Mouse (Mus musculus) granulocyte monocyte progenitor cell, adult 5-6 weeks (primary cell): ENCODE measurements around the gene Nck1. TPM values are rescaled to one million over a fixed set of nuclear protein-coding genes. Genes with fewer than 3 reads are reported as not detected.
A peak's percentile ranks its signal among the peaks of the same experiment; 100 is the strongest.

Source experiments
- ATAC-seq: replicated peaks from 2 replicates; pipeline ENCODE4 v1.8.0; 2016; ENCODE audit warnings: mild to moderate bottlenecking, moderate TSS enrichment, inconsistent platforms; ENCODE audit not compliant: poor library complexity, severe bottlenecking
- total RNA-seq, 2 experiments: library from RNA; stranded (forward) in 1 of 2; stranded (reverse) in 1 of 2; fragments of 200-712, 200-1000 nt in 1 of 2; fragments of >200 nt in 1 of 2; fragmentation: Nextera tagmentation in 1 of 2; gene quantifications; 2 replicates each; pipeline ENCODE4 v1.2.3; 2014 to 2017

Nck1 gene
- total RNA-seq, 2 experiments from 2014 or later = 35.5 to 44.2 TPM

DNA sequence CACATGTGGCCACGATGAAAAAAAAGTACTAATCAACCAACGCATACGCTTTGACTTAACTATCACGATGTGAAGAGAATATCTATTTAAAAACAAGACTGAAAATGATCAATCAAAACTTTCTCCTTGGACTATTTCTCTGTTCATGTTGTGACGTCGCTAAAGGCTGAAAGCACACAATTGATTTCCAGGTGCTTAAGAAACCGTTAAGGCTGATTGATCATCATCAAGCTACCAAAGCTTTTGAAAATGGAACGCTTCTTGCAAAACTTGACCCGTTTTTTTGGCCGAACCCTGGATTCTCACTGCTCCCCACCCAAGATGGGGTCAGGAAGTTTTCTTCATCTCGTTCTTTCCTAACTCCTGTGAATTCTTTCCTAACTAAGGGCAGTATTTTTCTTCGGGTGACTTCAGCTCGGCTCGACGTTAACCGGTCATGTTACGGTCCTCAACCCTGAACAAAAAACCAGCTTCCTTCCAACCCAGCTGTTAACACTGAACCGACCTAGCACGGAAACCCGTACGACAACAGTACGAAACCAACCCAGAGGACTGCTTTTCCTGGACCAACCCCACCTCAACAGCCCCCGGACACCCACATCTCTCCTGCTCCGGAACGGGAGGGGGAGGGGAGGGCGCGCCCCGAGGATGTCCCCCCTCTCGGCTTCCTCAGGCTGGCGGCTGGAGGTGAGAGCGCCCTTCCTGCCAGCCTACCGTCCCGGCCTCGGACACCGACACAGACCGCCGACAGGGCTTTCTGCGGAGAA is 803 bp downstream of the Nck1 start:
- ATAC-seq = peak; percentile 39

DNA sequence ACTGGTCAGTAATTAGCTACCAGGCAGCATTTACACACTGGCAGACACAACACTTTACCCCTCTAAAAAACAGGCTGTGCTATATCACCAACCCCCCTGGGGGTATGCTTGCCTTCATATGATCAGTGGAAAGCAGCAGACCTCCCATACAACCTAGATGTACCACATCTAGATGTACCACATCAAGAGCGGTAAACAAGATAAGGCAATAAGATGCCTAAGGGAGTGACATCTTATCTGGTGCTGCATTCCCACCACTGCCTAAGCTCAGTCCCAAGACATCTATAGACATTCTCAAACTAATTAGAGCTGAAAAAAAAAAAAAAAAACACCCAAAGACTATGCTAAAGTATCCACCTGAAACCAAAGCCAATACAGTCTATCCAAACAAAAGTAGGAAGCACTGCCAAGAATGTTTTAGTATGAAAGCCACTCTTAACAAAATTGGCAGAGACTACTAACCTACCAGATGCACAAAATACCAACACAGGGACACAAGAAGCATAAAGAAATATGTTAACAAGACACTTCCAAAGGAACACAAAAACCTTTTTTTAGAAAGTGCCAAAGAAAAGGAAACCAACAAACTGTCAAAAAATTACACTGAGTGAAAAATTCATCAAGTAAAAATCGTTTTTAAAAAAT is 10.2 kb downstream of the Nck1 start:
- no peak for ATAC-seq

DNA sequence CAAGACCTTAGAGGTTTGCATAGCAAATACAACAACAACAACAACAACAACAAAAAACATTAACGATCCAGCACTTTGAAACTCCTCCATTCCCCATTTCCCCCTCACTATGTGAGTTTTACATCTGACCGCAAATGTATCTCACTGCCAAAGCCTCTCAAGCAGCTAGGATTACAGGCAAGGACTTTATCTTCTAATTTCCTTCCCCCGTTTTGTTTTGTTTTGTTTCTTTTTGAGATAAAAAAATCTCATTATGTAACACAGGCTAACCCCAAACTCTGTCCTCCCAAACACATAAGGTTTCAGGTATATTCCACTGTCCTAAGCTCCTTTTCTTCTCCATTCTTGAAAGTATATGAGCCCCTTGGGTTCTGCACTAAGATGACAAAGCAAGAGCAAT is 11.2 kb downstream of the Nck1 start:
- ATAC-seq = no peak

- no peak for ATAC-seq
These were observed 13.0 kb downstream of the Nck1 start for GRCm38 (mm10) chr9:100532847-100533505.

- no peak for ATAC-seq
These were observed 14.6 kb downstream of the Nck1 start for GRCm38 (mm10) chr9:100531296-100531695.

GRCm38 (mm10) chr9:100525225-100525624 is 20.7 kb downstream of the Nck1 start:
- peak; percentile 60 for ATAC-seq

DNA sequence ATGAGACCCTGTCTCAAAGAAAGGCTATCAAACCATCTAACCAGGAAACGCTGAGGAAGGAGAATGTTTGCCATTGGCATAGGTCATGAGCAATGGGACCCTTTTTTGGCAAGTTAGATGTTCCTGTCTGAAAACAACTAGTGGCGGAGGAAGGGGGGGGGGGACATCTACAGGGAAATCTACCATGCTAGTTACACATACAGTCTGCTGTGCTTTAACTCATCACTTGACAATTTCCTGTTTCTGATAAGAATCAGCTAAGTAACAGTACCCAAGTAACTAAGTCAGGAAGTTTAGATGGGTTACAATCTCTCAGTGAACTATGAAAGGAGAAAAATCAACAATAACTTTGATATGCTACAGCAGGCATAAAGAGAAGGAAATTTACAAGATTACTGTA is 23.9 kb downstream of the Nck1 start:
- ATAC-seq = peak; percentile 21; the same call in 1 of the 2 replicates

DNA sequence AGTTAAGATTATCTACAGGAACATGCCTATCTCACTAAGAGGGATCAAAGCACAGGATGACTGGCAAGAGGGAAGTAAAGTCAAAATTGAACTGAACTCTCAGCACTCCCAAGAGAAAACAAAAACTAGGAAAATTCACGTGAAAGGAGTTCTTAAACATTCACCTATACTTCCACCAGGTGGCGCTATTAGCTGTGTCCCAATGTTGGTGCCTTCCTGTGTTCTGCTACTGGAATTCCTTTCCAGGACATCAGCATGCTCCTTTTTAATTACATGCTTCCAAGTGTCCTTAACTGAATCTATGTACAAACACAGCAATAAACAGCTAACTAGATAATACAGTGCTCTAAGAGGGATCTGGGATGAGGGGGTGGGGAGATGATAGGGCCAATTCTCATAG is 25.3 kb downstream of the Nck1 start:
- ATAC-seq = peak; percentile 64

DNA sequence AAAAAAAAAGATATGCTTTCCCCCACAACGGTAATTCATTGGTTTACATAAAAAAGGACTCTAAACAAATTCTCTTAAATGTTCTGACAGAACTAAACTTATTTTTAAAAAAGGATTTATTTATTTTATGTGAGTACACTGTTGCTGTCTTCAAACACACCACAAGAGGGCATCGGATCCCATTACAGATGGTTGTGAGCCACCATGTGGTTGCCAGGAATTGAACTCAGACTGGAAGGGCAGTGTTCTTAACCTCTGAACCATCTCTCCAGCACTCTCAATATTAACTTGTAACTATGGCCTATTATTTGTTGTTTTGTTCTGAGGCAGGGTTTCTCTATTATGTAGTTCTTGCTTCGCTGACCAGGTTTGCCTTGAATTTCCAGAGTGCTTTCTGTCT is 25.9 kb downstream of the Nck1 start:
- ATAC-seq = no peak

DNA sequence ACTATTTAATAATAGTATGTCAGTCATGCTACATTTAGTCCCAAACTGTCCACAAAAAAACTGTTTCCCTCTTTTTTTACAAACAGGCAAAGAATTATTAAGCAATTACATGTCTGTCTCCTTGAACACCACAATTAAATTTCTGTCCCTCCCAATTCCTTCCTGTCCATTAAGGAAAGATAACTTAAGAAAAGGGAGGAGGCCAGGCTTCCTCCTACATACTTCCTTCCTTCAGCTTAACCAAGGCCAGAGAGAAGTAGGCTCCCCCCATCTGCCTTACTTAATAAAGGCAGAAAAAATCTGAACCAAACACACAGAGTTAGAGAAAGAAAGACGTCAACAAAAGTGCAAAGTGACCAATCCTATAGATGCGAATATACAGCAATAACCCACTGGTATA is 38.4 kb downstream of the Nck1 start:
- ATAC-seq = peak; percentile 74

DNA sequence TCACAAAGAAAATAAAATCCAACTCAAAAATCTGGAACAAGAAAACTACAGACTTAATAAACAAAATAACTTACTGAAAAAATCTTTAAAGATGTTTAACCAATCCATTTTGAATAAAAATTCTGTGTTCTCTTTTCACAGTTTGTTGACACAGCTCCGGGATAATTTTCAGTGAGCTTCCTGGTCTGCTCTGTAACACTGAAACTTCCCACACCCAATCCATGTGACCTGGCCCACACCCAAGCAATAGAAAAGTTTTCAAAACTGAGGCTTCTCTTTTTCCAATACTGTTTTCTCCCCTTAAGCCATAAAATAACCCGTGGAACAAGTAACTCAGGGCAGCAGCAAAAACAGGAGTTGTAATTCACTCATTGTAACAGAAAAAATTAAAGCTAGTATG is 39.3 kb downstream of the Nck1 start:
- ATAC-seq = no peak

GRCm38 (mm10) chr9:100505498-100505897 is 40.4 kb downstream of the Nck1 start:
- no peak for ATAC-seq

GRCm38 (mm10) chr9:100493611-100494261 is 52.2 kb downstream of the Nck1 start:
- no peak for ATAC-seq

DNA sequence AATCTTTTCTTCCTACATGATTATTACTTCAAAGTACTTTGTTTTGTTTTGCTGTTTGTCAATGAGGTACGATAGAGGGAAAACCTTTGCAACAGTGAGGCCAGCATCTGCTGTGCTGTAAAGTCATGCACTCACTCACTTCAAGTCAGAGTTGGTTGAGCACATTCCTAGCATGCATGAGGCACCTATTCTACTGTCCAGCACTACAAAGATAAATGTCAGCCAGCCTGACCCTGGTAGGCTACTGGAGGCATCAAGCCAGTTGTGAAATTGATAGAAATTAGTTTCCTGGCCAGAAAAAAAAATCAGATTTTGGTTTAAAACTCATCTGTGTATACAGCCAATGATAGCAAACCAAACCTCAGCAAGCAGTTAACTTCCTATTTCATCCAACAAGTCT is 54.5 kb downstream of the Nck1 start:
- ATAC-seq = no peak

DNA sequence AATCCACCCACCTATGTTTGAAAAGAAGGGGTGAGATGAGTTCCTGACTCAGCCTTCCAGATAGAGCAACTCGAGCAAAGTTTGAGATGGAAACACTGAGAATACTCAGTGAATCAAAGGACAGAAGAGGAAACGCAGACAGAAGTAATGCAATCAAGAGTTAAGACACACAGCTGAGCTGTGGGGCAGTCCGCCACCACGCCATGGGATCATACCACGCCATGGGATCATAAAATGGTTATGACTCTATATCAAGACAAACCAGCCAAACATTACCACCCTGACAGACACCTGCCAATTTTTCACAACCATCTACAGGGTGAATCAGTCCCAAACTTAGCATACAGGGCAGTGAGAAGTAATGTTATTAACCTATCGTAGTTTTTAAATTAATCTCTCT is 57.0 kb downstream of the Nck1 start:
- 0 out of 2 replicates have a peak, but pooled peaks have one; percentile 9 for ATAC-seq

DNA sequence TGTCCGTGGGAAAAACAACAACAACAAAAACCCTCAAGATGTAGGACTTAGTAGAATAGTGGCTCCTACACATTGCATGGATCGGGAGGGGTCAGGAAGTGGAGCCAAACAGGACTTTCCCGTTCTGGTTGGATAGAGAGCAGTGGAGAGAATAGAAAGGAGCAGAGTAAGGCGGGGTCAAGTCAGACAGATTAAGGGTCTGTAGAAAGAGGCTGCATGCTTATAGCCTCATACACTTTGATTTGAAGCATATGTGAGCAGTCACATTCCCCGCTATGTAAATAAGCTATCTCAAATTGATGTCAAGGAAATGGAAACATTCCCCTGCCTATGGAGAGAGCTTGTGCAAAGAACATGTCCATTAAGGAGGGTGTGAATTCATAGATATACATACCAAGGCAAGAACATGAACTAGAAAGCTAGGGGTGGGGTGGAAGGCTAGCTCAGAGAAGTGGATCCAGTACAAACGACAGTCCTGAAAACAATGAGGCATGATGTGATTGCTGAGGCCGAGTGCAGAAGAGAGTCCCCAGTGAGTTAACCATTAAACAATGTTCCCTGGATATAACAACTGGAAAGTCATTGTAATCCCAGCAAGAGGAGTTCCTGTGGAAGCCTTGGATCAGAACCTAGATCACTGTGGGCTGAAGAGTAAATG is 57.7 kb downstream of the Nck1 start:
- no peak for ATAC-seq

DNA sequence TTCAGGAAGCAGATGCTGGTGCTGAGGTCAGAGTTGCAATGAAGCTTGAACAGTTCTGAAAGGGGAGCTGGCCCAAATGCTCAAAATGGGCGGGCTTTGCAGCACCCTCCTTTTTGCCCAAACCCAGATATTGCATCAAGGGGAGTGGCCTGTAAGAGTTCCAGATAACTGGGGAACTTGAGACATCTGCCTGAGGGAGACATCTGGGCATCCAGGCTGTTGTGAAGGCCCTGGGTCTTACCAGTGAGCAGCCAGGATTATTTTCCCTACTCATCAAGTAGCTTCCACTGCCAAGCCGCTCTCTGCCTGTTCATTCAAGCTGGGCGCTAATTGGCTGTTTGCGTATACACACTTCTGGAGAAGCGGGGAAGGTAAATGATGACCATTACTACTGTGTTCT is 59.5 kb downstream of the Nck1 start, which contains the start of gene Il20rb:
Gene Il20rb (minus strand): TSS at position 358 of the 400 bp plus-strand sequence.
- ATAC-seq = peak; percentile 61

- no peak for ATAC-seq
These were observed 62.6 kb downstream of the Nck1 start for GRCm38 (mm10) chr9:100483318-100483717.

DNA sequence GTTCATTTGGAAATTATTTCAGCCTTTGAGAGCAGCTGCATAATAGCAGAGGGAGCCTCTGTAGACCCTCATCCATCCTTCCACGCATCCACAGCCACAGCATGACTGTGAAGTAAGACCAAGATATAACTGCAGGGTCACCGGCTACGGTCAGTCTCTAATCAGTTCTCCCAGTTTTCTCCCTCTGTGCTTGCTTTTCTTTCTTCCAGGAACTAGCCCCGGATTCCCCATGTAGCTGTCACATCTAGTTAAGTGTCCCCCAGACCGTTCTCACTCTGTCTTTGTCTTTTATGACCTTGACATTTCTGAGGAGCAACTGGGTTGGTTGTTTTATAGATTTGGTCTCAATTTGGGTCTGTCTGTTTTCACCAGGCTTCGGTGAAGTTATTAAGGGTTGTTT is 64.3 kb downstream of the Nck1 start:
- no peak for ATAC-seq

- ATAC-seq = no peak
These were observed 71.9 kb downstream of the Nck1 start for GRCm38 (mm10) chr9:100474056-100474455.
